Mouse (Mus musculus) kidney, embryonic 14.5 days (tissue): ENCODE measurements around the gene Fosl2. TPM values are rescaled to one million over a fixed set of nuclear protein-coding genes. Genes with fewer than 3 reads are reported as not detected.

Source experiments
- ATAC-seq: fragments of 200-750 bp; cut with Nextera tagmentation; 2 replicates; pipeline ENCODE4 v1.8.0; 2017; ENCODE audit warnings: moderate number of reproducible peaks, mild to moderate bottlenecking, moderate TSS enrichment, moderate library complexity; ENCODE audit not compliant: low FRiP score, low TSS enrichment
- H3K27ac ChIP-seq: fragments of 300-500 bp; sonication (generic); 2 replicates; pipeline ENCODE4 v1.5.1; 2014; ENCODE audit warnings: low read depth, mild to moderate bottlenecking, low read length, moderate library complexity, mixed read lengths
- H3K27me3 ChIP-seq: fragments of 300-500 bp; sonication (generic); 2 replicates; pipeline ENCODE4 v1.6.1; 2014; ENCODE audit warnings: mild to moderate bottlenecking, low read length; ENCODE audit not compliant: control insufficient read depth, insufficient read depth
- H3K36me3 ChIP-seq: fragments of 300-500 bp; sonication (generic); 2 replicates; pipeline ENCODE4 v1.6.1; 2014; ENCODE audit warnings: low read length, mixed read lengths; ENCODE audit not compliant: control insufficient read depth, insufficient read depth
- H3K4me1 ChIP-seq: fragments of 300-500 bp; sonication (generic); 2 replicates; pipeline ENCODE4 v1.6.1; 2014; ENCODE audit warnings: low read length, mixed read lengths; ENCODE audit not compliant: control insufficient read depth, insufficient read depth
- H3K4me2 ChIP-seq: fragments of 300-500 bp; sonication (generic); replicated peaks from 2 replicates; pipeline ENCODE4 v1.6.1; 2014; ENCODE audit warnings: low read depth, mild to moderate bottlenecking, low read length
- H3K4me3 ChIP-seq: fragments of 300-500 bp; sonication (generic); 2 replicates; pipeline ENCODE4 v1.5.1; 2014; ENCODE audit warnings: mild to moderate bottlenecking, low read length
- H3K9ac ChIP-seq: fragments of 300-500 bp; sonication (generic); 2 replicates; pipeline ENCODE4 v1.6.1; 2014; ENCODE audit warnings: low read depth, mild to moderate bottlenecking, low read length, moderate library complexity
- H3K9me3 ChIP-seq: fragments of 300-500 bp; sonication (generic); 2 replicates; pipeline ENCODE4 v1.6.1; 2016; ENCODE audit warnings: low read length; ENCODE audit not compliant: control insufficient read depth
- WGBS: fragments of 180-500 bp; shearing (Covaris S2); extraction: QIAGEN DNeasy Blood & Tissue Kit; methylation state at CpG from one replicate; pipeline ENCODE4 v1.1.7; 2014; 5-methylcytosine and 5-hydroxymethylcytosine counted together
- polyA plus RNA-seq: library from polyadenylated mRNA; unstranded; fragments of >200 nt; fragmentation: Nextera tagmentation; extraction: Ambion mirVana; gene quantifications from 2 replicates; pipeline ENCODE4 v1.2.1, GENCODE M21; 2014

Fosl2 gene
- polyA plus RNA-seq, 1 experiment from 2014 or later, result 7.1 TPM

- Histone ChIP-seq H3K9me3 (no peaks in the 10 kb centered on the region), H3K4me1 (0 out of 2 replicates have a peak, but pooled peaks cover 4% of the 10 kb centered on the region), H3K9ac (no peak overlapping the region), H3K4me2 (no peak overlapping the region), H3K27me3 (no peaks in the 10 kb centered on the region), H3K4me3 (no peak overlapping the region), H3K36me3 (no peaks in the 10 kb centered on the region), H3K27ac (no peak overlapping the region)
- no peak for ATAC-seq
- WGBS, result 87% methylated on average over 3 of the region's 3 CpGs
These were observed 8.4 kb upstream of the Fosl2 start for GRCm38 (mm10) chr5:32127226-32127625.

DNA sequence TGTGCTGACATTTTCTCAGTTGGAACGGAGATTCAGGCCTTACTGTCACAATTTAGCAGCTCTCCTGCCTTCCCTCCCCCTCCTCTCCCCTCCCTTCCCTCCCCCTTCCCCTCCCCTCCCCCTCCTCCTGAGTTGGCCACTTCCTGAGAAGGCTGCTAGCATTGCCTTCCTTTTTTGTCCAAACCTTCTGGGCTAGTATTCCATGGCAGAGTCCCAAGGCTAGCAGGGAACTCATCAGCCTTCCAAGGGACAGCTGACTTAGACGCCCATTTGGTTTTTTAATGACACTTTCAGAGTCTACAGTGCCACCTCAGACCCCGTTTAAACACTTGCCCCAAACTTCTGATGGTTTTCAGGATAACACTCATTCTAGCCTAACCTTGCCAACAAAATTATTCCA is 7.7 kb upstream of the Fosl2 start:
- WGBS, result 29% methylated on average over 3 of the region's 3 CpGs
- H3K36me3 ChIP-seq, result no peaks in the 10 kb centered on the region
- no peaks in the 10 kb centered on the region for H3K9me3 ChIP-seq
- H3K27me3 ChIP-seq, result no peaks in the 10 kb centered on the region
- 0 out of 2 replicates have a peak, but pooled peaks cover 4% of the 10 kb centered on the region for H3K4me1 ChIP-seq
- H3K4me3 ChIP-seq, result no peak overlapping the region
- no peak overlapping the region for H3K27ac ChIP-seq
- ATAC-seq, result no peak
- no peak overlapping the region for H3K9ac ChIP-seq
- no peak overlapping the region for H3K4me2 ChIP-seq

DNA sequence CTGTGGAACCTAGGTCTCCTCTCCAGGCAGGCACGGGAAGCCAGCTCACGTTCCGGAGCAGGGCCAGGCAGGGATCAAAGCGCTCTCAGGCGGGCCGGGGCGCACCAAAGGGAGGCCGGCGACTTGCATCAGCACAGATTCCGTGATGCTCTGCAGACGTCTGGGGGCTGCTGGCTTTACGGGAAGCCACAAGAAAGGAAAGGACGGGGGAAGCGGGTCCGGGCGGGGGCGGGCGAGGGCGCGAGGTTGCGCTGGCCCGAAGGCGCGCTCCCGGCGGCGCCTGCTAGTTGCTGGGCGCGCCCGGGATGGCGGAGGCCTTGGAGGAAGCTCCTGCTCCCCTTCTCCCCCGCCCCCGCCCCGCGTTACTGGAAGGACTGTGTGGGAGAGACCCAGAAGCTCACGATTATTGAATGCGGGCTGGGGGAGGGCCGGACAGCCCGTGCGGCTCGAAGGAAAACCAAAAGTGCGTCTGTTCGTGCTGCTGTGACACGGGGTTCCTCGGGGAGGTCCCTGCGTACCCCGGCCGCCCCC is 2.6 kb upstream of the Fosl2 start:
- no peaks in the 10 kb centered on the region for H3K36me3 ChIP-seq
- H3K4me1 ChIP-seq, result peaks cover 9% of the 10 kb centered on the region; the same call in 1 of the 2 replicates
- WGBS, result under 1% methylated on average over 42 of the region's 48 CpGs
- peak overlapping the region; percentile 74 for H3K4me3 ChIP-seq
- H3K9me3 ChIP-seq, result no peaks in the 10 kb centered on the region
- no peaks in the 10 kb centered on the region for H3K27me3 ChIP-seq
- peak; percentile 7; the same call in 1 of the 2 replicates for ATAC-seq
- H3K4me2 ChIP-seq, result peak overlapping the region; percentile 88
- peak overlapping the region; percentile 65 for H3K9ac ChIP-seq
- H3K27ac ChIP-seq, result peak overlapping the region; percentile 87

DNA sequence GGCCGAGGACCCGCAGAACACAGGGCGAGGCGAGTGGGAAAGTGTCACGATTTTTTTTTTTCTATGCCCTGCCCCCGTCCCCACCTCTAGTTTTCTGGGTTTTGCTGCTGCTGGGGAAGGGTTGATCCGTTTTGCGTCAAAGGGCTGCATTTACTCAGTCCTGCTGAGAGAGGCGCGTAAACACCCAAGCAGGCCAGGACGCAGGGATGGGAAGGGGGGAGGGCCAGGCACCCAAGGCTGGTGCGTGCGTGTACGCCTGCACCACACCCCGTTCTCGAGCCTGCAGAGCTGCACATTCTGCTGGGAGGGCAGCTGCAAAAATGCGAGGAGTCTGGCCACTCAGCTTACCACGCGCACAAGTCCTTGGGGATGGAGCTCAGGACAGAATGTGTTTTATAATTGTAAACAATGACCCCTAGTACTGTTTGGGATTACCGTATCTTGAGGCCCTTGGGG is 2.0 kb upstream of the Fosl2 start:
- Histone ChIP-seq H3K4me2 (peak overlapping the region; percentile 88), H3K36me3 (no peaks in the 10 kb centered on the region), H3K27me3 (no peaks in the 10 kb centered on the region), H3K9me3 (no peaks in the 10 kb centered on the region), H3K4me1 (peaks cover 12% of the 10 kb centered on the region; the same call in 1 of the 2 replicates), H3K27ac (peak overlapping the region; percentile 87), H3K9ac (peak overlapping the region; percentile 65), H3K4me3 (peak overlapping the region; percentile 74)
- WGBS, result under 1% methylated on average over 20 of the region's 20 CpGs
- ATAC-seq, result no peak

GRCm38 (mm10) chr5:32134051-32134732 is 1.4 kb upstream of the Fosl2 start:
- peak overlapping the region; percentile 2; the same call in 1 of the 2 replicates for H3K27ac ChIP-seq
- peak overlapping the region; percentile 74 for H3K4me3 ChIP-seq
- H3K9me3 ChIP-seq, result no peaks in the 10 kb centered on the region
- peaks cover 15% of the 10 kb centered on the region; the same call in 1 of the 2 replicates for H3K4me1 ChIP-seq
- peak overlapping the region; percentile 88 for H3K4me2 ChIP-seq
- peak overlapping the region; percentile 65 for H3K9ac ChIP-seq
- no peak for ATAC-seq
- H3K27me3 ChIP-seq, result no peaks in the 10 kb centered on the region
- 3% methylated on average over 21 of the region's 21 CpGs for WGBS
- H3K36me3 ChIP-seq, result no peaks in the 10 kb centered on the region

- H3K27ac ChIP-seq, result peak overlapping the region; percentile 98
- H3K36me3 ChIP-seq, result no peaks in the 10 kb centered on the region
- H3K9ac ChIP-seq, result peak overlapping the region; percentile 84
- H3K4me3 ChIP-seq, result peak overlapping the region; percentile 74
- H3K4me2 ChIP-seq, result peak overlapping the region; percentile 88
- H3K27me3 ChIP-seq, result no peaks in the 10 kb centered on the region
- H3K9me3 ChIP-seq, result no peaks in the 10 kb centered on the region
- ATAC-seq, result peak; percentile 47
- peaks cover 19% of the 10 kb centered on the region; the same call in 1 of the 2 replicates for H3K4me1 ChIP-seq
- 1% methylated on average over 47 of the region's 54 CpGs for WGBS
These were observed 682 bp upstream of the Fosl2 start for GRCm38 (mm10) chr5:32134903-32135335.

DNA sequence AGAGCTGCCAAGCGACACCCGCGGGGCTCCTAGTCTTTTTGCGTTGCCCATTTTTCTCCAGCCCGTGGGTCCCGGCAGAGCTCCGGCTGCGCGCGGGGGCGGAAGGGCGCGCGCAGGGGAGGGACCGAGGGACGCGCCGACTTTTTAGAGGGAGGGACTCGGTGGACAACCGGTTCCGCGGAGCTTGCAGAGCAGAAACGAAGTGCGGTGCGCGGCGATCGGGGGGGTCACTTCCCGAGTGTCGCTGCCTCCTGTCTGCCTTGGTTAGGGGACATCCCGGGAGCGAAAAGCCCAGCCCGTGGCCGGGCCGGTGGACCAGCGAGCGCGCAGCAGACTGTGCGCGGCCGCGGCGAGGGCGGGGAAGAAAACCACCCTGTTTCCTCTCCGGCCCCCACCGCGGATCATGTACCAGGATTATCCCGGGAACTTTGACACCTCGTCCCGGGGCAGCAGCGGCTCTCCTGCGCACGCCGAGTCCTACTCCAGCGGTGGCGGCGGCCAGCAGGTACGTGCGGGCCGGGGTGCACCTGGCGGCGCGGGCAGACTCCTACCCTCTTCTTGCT is 781 bp downstream of the Fosl2 start:
- Histone ChIP-seq H3K27ac (peak overlapping the region; percentile 98), H3K4me2 (peak overlapping the region; percentile 88), H3K36me3 (no peaks in the 10 kb centered on the region), H3K4me3 (peak overlapping the region; percentile 74), H3K9ac (peak overlapping the region; percentile 84), H3K27me3 (no peaks in the 10 kb centered on the region), H3K9me3 (no peaks in the 10 kb centered on the region), H3K4me1 (peaks cover 19% of the 10 kb centered on the region; the same call in 1 of the 2 replicates)
- WGBS, result under 1% methylated on average over 62 of the region's 63 CpGs
- no peak for ATAC-seq

DNA sequence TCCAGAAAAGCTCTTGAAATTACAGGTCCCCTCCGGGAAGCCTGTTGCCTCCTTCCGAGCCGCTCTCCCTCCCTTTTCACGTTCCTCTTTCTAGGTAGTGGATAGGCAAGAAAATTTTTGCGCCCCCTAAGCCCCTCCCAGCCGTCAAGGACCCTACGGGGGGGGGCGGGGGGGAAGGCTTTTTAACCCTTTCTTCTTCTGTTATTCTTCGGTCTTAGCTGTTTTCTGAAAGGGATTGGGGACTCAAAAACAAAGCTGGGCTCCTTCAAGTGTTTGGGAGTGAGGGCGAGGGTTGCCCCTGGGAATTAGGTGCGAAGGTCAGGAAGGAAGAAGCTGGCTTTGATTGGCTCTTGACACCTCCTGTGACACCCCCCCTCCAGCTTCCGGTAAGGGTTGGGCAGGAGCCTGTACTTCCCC is 1.5 kb downstream of the Fosl2 start:
- Histone ChIP-seq H3K27ac (peak overlapping the region; percentile 98), H3K9ac (peak overlapping the region; percentile 84), H3K9me3 (no peaks in the 10 kb centered on the region), H3K4me3 (peak overlapping the region; percentile 74), H3K4me1 (peaks cover 15% of the 10 kb centered on the region; the same call in 1 of the 2 replicates), H3K4me2 (peak overlapping the region; percentile 88), H3K27me3 (no peaks in the 10 kb centered on the region), H3K36me3 (no peaks in the 10 kb centered on the region)
- 2% methylated on average over 12 of the region's 12 CpGs for WGBS
- ATAC-seq, result no peak
